Mouse (Mus musculus) erythroblast, embryonic 14.5 days (primary cell): ENCODE data around the gene Afdn. TPM values are rescaled to one million over a fixed set of nuclear protein-coding genes. Genes with fewer than 3 reads are reported as not detected.

Experiments used
- H3K27me3 ChIP-seq: 2 replicates; pipeline ENCODE4 v1.6.1; 2012; ENCODE audit warnings: inconsistent platforms; ENCODE audit not compliant: control insufficient read depth
- H3K36me3 ChIP-seq: 2 replicates; pipeline ENCODE4 v1.6.1; 2012; ENCODE audit warnings: mild to moderate bottlenecking, inconsistent platforms; ENCODE audit not compliant: control insufficient read depth
- H3K4me1 ChIP-seq: 2 replicates; pipeline ENCODE4 v1.6.1; 2012; ENCODE audit warnings: inconsistent platforms; ENCODE audit not compliant: control insufficient read depth
- H3K4me3 ChIP-seq: replicated peaks from 2 replicates; pipeline ENCODE3; 2012; ENCODE audit warnings: moderate library complexity, mild to moderate bottlenecking, inconsistent platforms
- H3K9me3 ChIP-seq: 2 replicates; pipeline ENCODE4 v1.6.1; 2012; ENCODE audit warnings: low read length, inconsistent platforms, mixed read lengths; ENCODE audit not compliant: control insufficient read depth
- GATA1 ChIP-seq: IDR thresholded peaks from 2 replicates; pipeline ENCODE4 v1.6.1; 2012; ENCODE audit warnings: low read length, inconsistent platforms, mixed read lengths
- TAL1 ChIP-seq: IDR thresholded peaks from 3 replicates; pipeline ENCODE4 v1.6.1; 2012; ENCODE audit warnings: low read length, inconsistent platforms, mixed read lengths
- polyA plus RNA-seq: library from polyadenylated mRNA; stranded (reverse); fragments of >175 nt; gene quantifications from 2 replicates; pipeline ENCODE4 v1.2.3, GENCODE M21; 2012

The Afdn gene
- polyA plus RNA-seq, 1 experiment = not detected

DNA sequence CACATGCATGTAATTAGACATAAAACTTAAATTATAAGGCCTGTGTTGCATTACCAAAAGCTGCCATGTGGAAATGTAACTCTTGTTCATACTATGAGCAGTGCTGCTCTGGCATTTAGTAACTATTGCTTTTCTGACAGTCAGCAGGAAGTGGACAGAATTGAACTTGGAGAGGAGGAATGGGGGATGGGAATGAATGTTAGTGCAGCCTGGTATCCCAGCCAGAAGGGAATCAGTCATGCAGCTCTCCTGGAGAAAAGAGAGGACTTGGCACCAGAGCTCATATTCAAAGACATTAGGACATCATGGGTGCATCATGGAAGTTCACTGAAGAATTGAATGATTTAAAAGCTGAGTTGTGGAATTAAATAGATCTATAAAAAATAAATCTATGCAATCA is 117.1 kb downstream of the Afdn start:
- H3K36me3 ChIP-seq = peaks cover 3% of the 10 kb centered on the region; the same call in 1 of the 2 replicates
- no peak overlapping the region for H3K4me3 ChIP-seq
- no peaks in the 10 kb centered on the region for H3K9me3 ChIP-seq
- no peaks in the 10 kb centered on the region for H3K4me1 ChIP-seq
- no peak for TF ChIP-seq GATA1
- TF ChIP-seq TAL1 = no peak
- H3K27me3 ChIP-seq = no peaks in the 10 kb centered on the region

DNA sequence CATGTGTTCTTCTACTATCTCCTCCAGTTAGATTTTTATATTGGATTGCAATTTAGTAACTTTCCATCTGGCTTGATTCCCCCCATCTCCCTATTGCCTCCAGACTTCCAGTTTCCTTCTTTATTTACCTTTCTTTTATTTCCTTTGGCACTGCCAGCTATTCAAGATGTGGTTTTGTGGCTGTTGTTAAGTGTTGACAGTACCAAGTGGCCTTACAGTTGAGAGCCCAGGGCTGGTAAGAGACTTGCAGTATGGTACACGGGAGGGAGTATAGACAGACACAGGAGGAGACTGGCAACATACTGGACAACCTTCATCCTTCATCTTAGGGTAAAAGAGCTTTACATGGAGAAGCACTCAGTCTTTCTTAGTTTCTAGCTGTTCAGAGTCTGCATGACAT is 119.4 kb downstream of the Afdn start:
- H3K4me1 ChIP-seq = no peaks in the 10 kb centered on the region
- H3K27me3 ChIP-seq = no peaks in the 10 kb centered on the region
- no peak overlapping the region for H3K4me3 ChIP-seq
- H3K36me3 ChIP-seq = peaks cover 3% of the 10 kb centered on the region; the same call in 1 of the 2 replicates
- H3K9me3 ChIP-seq = no peaks in the 10 kb centered on the region
- no peak for TF ChIP-seq TAL1
- no peak for TF ChIP-seq GATA1

DNA sequence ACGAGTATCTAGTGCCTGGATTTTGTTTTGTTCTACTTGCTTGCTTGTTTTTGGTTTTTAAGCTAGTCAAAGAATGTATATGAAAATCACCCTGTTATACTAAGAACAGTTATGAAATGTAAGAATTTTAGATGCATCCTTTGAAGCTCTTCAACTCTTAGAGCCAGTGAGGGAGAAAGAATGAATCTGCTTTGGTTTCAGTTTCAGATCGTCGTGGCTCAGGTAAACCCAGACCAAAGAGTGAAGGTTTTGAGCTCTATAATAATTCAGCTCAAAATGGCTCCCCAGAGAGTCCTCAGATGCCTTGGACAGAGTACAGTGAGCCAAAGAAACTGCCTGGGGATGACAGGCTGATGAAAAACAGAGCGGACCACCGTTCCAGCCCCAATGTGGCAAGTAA is 123.2 kb downstream of the Afdn start:
- H3K36me3 ChIP-seq = peaks cover 3% of the 10 kb centered on the region; the same call in 1 of the 2 replicates
- H3K27me3 ChIP-seq = no peaks in the 10 kb centered on the region
- H3K4me3 ChIP-seq = no peak overlapping the region
- no peak for TF ChIP-seq TAL1
- no peak for TF ChIP-seq GATA1
- no peaks in the 10 kb centered on the region for H3K9me3 ChIP-seq
- H3K4me1 ChIP-seq = no peaks in the 10 kb centered on the region

DNA sequence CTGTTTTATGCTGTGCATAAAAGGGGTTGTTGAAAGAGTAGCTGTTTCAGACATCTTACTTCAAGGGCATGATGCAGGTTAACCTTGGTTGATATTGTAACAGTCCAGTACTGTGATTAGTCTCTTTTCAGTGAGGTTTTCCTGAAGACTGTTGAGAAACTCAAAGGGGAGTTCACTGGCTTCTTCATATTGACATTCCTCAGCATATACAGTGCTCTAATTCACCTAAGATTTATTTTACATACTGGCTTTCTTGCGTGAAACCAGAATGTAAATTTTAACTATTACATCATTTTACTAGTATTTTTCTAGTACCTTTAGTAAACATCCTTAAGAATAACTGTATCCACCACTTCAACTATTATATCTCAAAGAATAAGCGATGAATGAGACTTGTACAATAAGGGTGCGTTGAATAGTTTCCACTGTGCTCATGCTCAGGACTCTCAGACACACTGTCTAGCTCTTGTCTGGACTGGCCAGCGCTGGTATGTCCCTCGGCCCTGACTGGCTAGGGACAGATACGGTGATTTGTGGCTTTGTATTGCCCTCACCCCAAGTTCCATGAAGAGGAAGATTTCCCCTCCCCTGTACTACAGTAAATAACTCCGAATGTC is 129.6 kb downstream of the Afdn start:
- no peaks in the 10 kb centered on the region for H3K27me3 ChIP-seq
- TF ChIP-seq TAL1 (no peak), GATA1 (no peak)
- H3K4me1 ChIP-seq = no peaks in the 10 kb centered on the region
- no peak overlapping the region for H3K4me3 ChIP-seq
- no peaks in the 10 kb centered on the region; the same call in 1 of the 2 replicates for H3K36me3 ChIP-seq
- H3K9me3 ChIP-seq = no peaks in the 10 kb centered on the region

DNA sequence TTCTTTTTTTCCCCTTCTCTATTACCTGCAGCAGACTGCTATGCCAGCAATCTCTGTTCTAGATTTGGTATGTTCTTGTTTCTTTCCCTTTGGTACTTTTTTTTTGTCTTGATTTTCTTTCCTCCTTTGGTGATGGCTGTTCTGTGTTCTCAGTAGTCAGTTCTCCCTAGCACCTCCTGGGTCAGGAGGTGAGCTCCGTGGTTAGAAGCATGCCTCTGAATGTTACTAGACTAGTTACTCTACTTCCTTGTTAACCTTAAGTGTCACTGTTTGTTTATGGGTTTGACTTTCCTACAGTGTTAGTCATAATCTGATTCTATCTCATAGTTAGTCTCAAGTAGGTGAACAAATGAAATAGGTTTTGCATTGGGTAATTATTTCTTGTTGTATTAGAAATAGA is 130.6 kb downstream of the Afdn start:
- H3K4me1 ChIP-seq = no peaks in the 10 kb centered on the region
- H3K27me3 ChIP-seq = no peaks in the 10 kb centered on the region
- H3K9me3 ChIP-seq = no peaks in the 10 kb centered on the region
- no peak overlapping the region for H3K4me3 ChIP-seq
- TF ChIP-seq GATA1 = no peak
- no peak for TF ChIP-seq TAL1
- H3K36me3 ChIP-seq = no peaks in the 10 kb centered on the region; the same call in 1 of the 2 replicates

DNA sequence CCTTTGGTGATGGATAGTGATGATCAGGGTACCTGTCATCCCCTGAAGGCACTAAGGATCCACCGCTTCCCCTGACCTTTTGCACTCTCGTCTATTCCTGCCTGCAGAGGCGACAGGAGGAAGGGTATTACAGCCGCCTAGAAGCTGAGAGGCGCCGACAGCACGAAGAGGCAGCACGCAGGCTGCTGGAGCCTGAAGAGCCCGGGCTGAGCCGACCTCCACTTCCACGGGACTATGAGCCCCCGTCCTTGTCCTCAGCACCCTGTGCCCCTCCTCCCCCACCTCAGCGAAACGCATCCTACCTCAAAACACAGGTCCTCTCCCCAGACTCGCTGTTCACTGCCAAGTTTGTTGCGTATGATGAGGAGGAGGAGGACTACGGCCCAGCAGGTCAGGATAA is 138.5 kb downstream of the Afdn start:
- Histone ChIP-seq H3K9me3 (no peaks in the 10 kb centered on the region), H3K4me1 (no peaks in the 10 kb centered on the region), H3K27me3 (no peaks in the 10 kb centered on the region), H3K4me3 (no peak overlapping the region), H3K36me3 (peaks cover 3% of the 10 kb centered on the region; the same call in 1 of the 2 replicates)
- no peak for TF ChIP-seq TAL1
- TF ChIP-seq GATA1 = no peak

DNA sequence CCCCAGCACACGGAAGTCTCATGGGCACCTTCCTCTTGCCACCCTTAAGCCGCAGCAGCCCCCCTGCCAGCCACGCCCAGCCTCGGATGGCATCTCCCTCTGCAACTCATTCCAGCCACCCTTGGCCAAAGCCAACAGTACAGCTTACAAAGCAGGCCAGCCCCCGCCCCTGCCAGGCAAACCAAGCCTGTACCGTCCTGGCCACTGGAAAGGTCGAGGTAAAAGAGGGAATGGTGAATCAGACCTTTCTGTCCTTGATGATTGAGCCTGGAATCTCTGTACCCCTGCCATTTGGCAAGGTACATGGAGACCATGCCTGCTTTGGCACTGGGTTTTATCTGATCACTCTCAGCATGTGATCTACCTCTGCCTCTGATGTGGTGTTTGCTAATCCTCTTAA is 138.9 kb downstream of the Afdn start:
- no peak overlapping the region for H3K4me3 ChIP-seq
- H3K9me3 ChIP-seq = no peaks in the 10 kb centered on the region
- H3K36me3 ChIP-seq = peaks cover 3% of the 10 kb centered on the region; the same call in 1 of the 2 replicates
- no peak for TF ChIP-seq GATA1
- no peak for TF ChIP-seq TAL1
- H3K4me1 ChIP-seq = no peaks in the 10 kb centered on the region
- H3K27me3 ChIP-seq = no peaks in the 10 kb centered on the region

DNA sequence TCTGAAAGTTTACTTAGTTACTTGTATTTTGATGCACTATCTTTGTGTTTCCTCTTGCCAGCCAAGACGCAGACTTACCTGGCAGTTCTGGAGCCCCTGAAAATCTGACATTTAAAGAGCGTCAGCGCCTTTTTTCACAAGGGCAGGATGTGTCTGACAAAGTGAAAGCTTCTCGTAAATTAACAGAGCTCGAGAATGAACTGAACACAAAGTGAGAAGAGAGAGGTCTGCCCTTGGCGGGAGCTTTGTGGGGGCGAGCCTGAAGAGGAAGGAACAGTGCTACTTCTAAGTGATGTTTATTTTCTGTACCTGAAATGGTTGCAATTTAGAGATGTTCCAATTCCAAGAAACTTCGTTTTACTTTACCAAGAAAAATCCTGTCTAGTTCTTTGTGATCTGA is 143.5 kb downstream of the Afdn start:
- no peak overlapping the region for H3K4me3 ChIP-seq
- no peaks in the 10 kb centered on the region for H3K4me1 ChIP-seq
- no peaks in the 10 kb centered on the region for H3K9me3 ChIP-seq
- H3K27me3 ChIP-seq = no peaks in the 10 kb centered on the region
- H3K36me3 ChIP-seq = peaks cover 3% of the 10 kb centered on the region; the same call in 1 of the 2 replicates
- TF ChIP-seq TAL1 = no peak

DNA sequence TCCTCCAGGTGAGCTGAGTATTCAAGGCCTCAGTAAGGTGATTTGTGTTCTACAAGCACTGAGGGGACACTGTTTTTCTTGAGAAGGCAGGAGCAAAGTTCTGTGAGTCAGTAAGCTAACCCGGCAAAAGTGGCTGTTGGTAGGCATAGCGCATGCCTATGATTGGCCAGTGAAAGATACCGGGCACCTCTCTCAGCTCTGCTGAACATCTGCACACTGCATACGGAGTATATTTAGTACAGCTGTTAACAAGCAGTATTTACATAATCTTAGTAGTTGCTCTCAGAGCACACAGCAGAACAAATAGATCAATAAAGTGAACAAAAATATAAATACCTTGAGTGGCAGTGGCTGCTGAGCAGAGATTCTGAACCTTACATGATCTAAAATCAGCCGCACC is 146.7 kb downstream of the Afdn start:
- TF ChIP-seq GATA1 (no peak), TAL1 (no peak)
- Histone ChIP-seq H3K9me3 (no peaks in the 10 kb centered on the region), H3K4me3 (no peak overlapping the region), H3K36me3 (no peaks in the 10 kb centered on the region), H3K27me3 (no peaks in the 10 kb centered on the region), H3K4me1 (no peaks in the 10 kb centered on the region)

DNA sequence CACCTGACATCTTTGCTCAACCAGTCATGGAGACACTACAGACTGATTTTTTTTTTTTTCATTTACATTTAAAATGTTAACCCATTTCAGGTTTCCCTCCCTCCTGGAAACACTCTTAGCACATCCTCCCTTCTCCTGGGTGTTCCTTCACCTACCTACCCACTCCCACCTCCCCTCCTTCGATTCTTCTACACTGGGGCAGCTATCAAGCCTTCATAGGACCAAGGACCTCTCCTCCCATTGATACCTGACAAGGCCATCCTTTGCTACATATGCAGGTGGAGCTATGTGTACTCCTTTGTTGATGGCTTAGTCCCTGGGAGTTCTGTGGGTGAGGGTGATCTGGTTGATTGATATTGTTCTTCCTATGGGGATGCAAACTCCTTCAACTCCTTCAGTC is 147.3 kb downstream of the Afdn start:
- Histone ChIP-seq H3K4me3 (no peak overlapping the region), H3K9me3 (no peaks in the 10 kb centered on the region), H3K4me1 (no peaks in the 10 kb centered on the region), H3K36me3 (no peaks in the 10 kb centered on the region), H3K27me3 (no peaks in the 10 kb centered on the region)
- TF ChIP-seq TAL1 = no peak
